12 mouse cellular contexts compared by ENCODE assay signal in genomic region chr4:155201764-155202163, GRCm38 (mm10). TPM values are rescaled to one million over a fixed set of nuclear protein-coding genes. Genes with fewer than 3 reads are reported as not detected.
DNase-seq lines count a peak whose midpoint lies in the region; ATAC-seq and TF ChIP-seq lines count a peak whose summit lies in the region.
"Had no signal": no experiment of that assay in that cellular context is flagged by ENCODE, and none has a peak within 500 bp of the region (broad histone marks: within the 10 kb centered on the region; RNA-seq: fewer than 3 reads in every experiment).

No protein-coding gene starts in this region.

- peak overlapping the region; percentile 2; the same call in 1 of the 2 replicates for H3K27ac ChIP-seq in hindbrain, postnatal 0 days
- H3K27ac ChIP-seq in hindbrain, embryonic 14.5 days, result no peak overlapping the region
- H3K27ac ChIP-seq in midbrain, embryonic 10.5 days (replicated peaks), result peak overlapping the region; percentile 50; the same call in 1 of the 2 replicates
- H3K27ac ChIP-seq in midbrain, postnatal 0 days (ENCODE audit: low read depth, low read length), result no peak overlapping the region
- H3K27ac ChIP-seq in stomach, embryonic 15.5 days, result 0 out of 2 replicates have a peak overlapping the region, but pooled peaks have one; percentile 24
- H3K27ac ChIP-seq: midbrain, embryonic 12.5 days had no signal

- H3K27me3 ChIP-seq in hindbrain, postnatal 0 days (ENCODE audit: insufficient read depth, low read length), result no peaks in the 10 kb centered on the region
- H3K27me3 ChIP-seq in hindbrain, embryonic 14.5 days (ENCODE audit: control insufficient read depth, insufficient read depth, low read length), result no peaks in the 10 kb centered on the region
- H3K27me3 ChIP-seq in midbrain, embryonic 10.5 days (ENCODE audit: low read depth, poor library complexity, severe bottlenecking), result no peaks in the 10 kb centered on the region
- no peaks in the 10 kb centered on the region for H3K27me3 ChIP-seq in midbrain, postnatal 0 days (ENCODE audit: insufficient read depth, low read length)
- no peaks in the 10 kb centered on the region for H3K27me3 ChIP-seq in stomach, embryonic 15.5 days (replicated peaks)
- H3K27me3 ChIP-seq: midbrain, embryonic 12.5 days had no signal

- peaks cover 12% of the 10 kb centered on the region for H3K4me1 ChIP-seq in hindbrain, postnatal 0 days (ENCODE audit: insufficient read depth, low read length)
- peaks cover 48% of the 10 kb centered on the region for H3K4me1 ChIP-seq in hindbrain, embryonic 14.5 days (replicated peaks; ENCODE audit: control insufficient read depth, insufficient read depth, low read length)
- H3K4me1 ChIP-seq in midbrain, embryonic 10.5 days, result peaks cover 86% of the 10 kb centered on the region
- no peaks in the 10 kb centered on the region for H3K4me1 ChIP-seq in midbrain, postnatal 0 days (ENCODE audit: insufficient read depth, low read length)
- H3K4me1 ChIP-seq in stomach, embryonic 15.5 days, result peaks cover 69% of the 10 kb centered on the region

- no peaks in the 10 kb centered on the region for H3K9me3 ChIP-seq in hindbrain, postnatal 0 days (ENCODE audit: low read length)
- no peaks in the 10 kb centered on the region for H3K9me3 ChIP-seq in hindbrain, embryonic 14.5 days (ENCODE audit: control insufficient read depth, low read length)
- H3K9me3 ChIP-seq in midbrain, embryonic 10.5 days (replicated peaks), result no peaks in the 10 kb centered on the region
- H3K9me3 ChIP-seq in midbrain, postnatal 0 days (ENCODE audit: low read length), result no peaks in the 10 kb centered on the region
- no peaks in the 10 kb centered on the region for H3K9me3 ChIP-seq in stomach, embryonic 15.5 days
- H3K9me3 ChIP-seq: midbrain, embryonic 12.5 days had no signal

- H3K4me2 ChIP-seq in hindbrain, postnatal 0 days (ENCODE audit: low read depth, low read length), result no peak overlapping the region
- no peak overlapping the region for H3K4me2 ChIP-seq in hindbrain, embryonic 14.5 days (replicated peaks)
- H3K4me2 ChIP-seq in midbrain, postnatal 0 days (ENCODE audit: low read depth, low read length, poor library complexity, severe bottlenecking), result no peak overlapping the region
- no peak overlapping the region for H3K4me2 ChIP-seq in stomach, embryonic 15.5 days
- H3K4me2 ChIP-seq: midbrain, embryonic 12.5 days had no signal

- H3K9ac ChIP-seq in hindbrain, postnatal 0 days (replicated peaks; ENCODE audit: low read length), result no peak overlapping the region
- H3K9ac ChIP-seq in hindbrain, embryonic 14.5 days, result no peak overlapping the region
- no peak overlapping the region for H3K9ac ChIP-seq in midbrain, postnatal 0 days (replicated peaks; ENCODE audit: low read length, poor library complexity, severe bottlenecking)
- H3K9ac ChIP-seq in stomach, embryonic 15.5 days, result no peak overlapping the region
- H3K9ac ChIP-seq: midbrain, embryonic 12.5 days had no signal

- H3K36me3 ChIP-seq in hindbrain, postnatal 0 days (ENCODE audit: insufficient read depth, low read length), result no peaks in the 10 kb centered on the region
- H3K36me3 ChIP-seq in hindbrain, embryonic 14.5 days (replicated peaks; ENCODE audit: control insufficient read depth, insufficient read depth), result no peaks in the 10 kb centered on the region
- 0 out of 2 replicates have a peak, but pooled peaks cover 2% of the 10 kb centered on the region for H3K36me3 ChIP-seq in midbrain, embryonic 10.5 days
- no peaks in the 10 kb centered on the region for H3K36me3 ChIP-seq in midbrain, postnatal 0 days (ENCODE audit: insufficient read depth, low read length)
- no peaks in the 10 kb centered on the region for H3K36me3 ChIP-seq in stomach, embryonic 15.5 days
- H3K36me3 ChIP-seq: midbrain, embryonic 12.5 days had no signal

- TF ChIP-seq CTCF in hindbrain, postnatal 0 days (IDR thresholded peaks at IDR 0.05; ENCODE audit: low read depth), result no peak
- TF ChIP-seq CTCF in midbrain, postnatal 0 days (IDR thresholded peaks at IDR 0.05), result no peak

- peak; percentile 57 for DNase-seq in adrenal gland, adult 2 months
- no peak for DNase-seq in adrenal gland, postnatal 10 days
- DNase-seq in hindbrain, postnatal 0 days (ENCODE audit: low spot score), result no peak
- no peak for DNase-seq in hindbrain, embryonic 14.5 days (ENCODE audit: low spot score)
- no peak for DNase-seq in midbrain, embryonic 10.5 days (ENCODE audit: low spot score)
- no peak for DNase-seq in midbrain, postnatal 0 days (ENCODE audit: low spot score)
- no peak for DNase-seq in cerebellum, adult 11 months
- DNase-seq: cerebellum, adult 9-10 months; spleen, adult 18-20 months had no signal

- ATAC-seq in hindbrain, postnatal 0 days, result no peak
- ATAC-seq in hindbrain, embryonic 14.5 days (ENCODE audit: low FRiP score), result no peak
- ATAC-seq in midbrain, postnatal 0 days (ENCODE audit: low FRiP score), result no peak
- ATAC-seq in stomach, embryonic 15.5 days (ENCODE audit: insufficient read depth, low FRiP score, low read depth), result no peak
- ATAC-seq: hindbrain, embryonic 16.5 days had no signal

- WGBS in hindbrain, postnatal 0 days, result 90% methylated on average over 7 of the region's 7 CpGs
- WGBS in hindbrain, embryonic 14.5 days, result 90% methylated on average over 7 of the region's 7 CpGs
- WGBS in midbrain, embryonic 10.5 days, result 92% methylated on average over 7 of the region's 7 CpGs
- 89% methylated on average over 7 of the region's 7 CpGs for WGBS in midbrain, postnatal 0 days
- 75% methylated on average over 7 of the region's 7 CpGs for WGBS in stomach, embryonic 15.5 days

- H3K4me3 ChIP-seq in hindbrain, postnatal 0 days (ENCODE audit: low read length), result no peak overlapping the region
- H3K4me3 ChIP-seq in hindbrain, embryonic 14.5 days (replicated peaks; ENCODE audit: low read length), result no peak overlapping the region
- H3K4me3 ChIP-seq in midbrain, embryonic 10.5 days, result no peak overlapping the region
- H3K4me3 ChIP-seq in midbrain, postnatal 0 days (ENCODE audit: low read depth, low read length), result no peak overlapping the region
- H3K4me3 ChIP-seq in stomach, embryonic 15.5 days (replicated peaks), result no peak overlapping the region
- H3K4me3 ChIP-seq: midbrain, embryonic 12.5 days had no signal

RNA-seq across cellular contexts. Expression of gene Ski, which starts 20.6 kb away (rescaled TPM):
- total RNA-seq in adrenal gland, adult 2 months (2021), result 10 to 100 TPM; 59.7 to 63.8 TPM
- 83.1 and 103 TPM in 2 replicates for polyA plus RNA-seq in adrenal gland, adult 2 months (2012; rRNA removed)
- 10 to 100 TPM; 65.3 to 80.4 TPM for total RNA-seq in adrenal gland, postnatal 10 days (2021)
- total RNA-seq in hindbrain, postnatal 0 days (2014; rRNA removed), result 69.8 and 71.3 TPM in 2 replicates
- polyA plus RNA-seq in hindbrain, postnatal 0 days (2015; fragmentation: Nextera tagmentation; extraction: Ambion mirVana), result 8.8 and 9.5 TPM in 2 replicates
- 15.1 and 15.6 TPM in 2 replicates for polyA plus RNA-seq in hindbrain, embryonic 14.5 days (2014; fragmentation: Nextera tagmentation; extraction: Ambion mirVana)
- 8.9 and 10.1 TPM in 2 replicates for polyA plus RNA-seq in midbrain, embryonic 10.5 days (2016; fragmentation: Nextera tagmentation; extraction: Ambion mirVana)
- 59.8 and 63.1 TPM in 2 replicates for total RNA-seq in midbrain, postnatal 0 days (2014; rRNA removed)
- polyA plus RNA-seq in midbrain, postnatal 0 days (2015; fragmentation: Nextera tagmentation; extraction: Ambion mirVana), result 7.1 and 8.4 TPM in 2 replicates
- polyA plus RNA-seq in stomach, embryonic 15.5 days (2015; fragmentation: Nextera tagmentation; extraction: Ambion mirVana), result 16.2 and 16.6 TPM in 2 replicates

RNA-seq across cellular contexts. Expression of gene Faap20, which starts 47.8 kb away (rescaled TPM):
- 10 to 100 TPM; 40.3 to 57.3 TPM for total RNA-seq in adrenal gland, adult 2 months (2021)
- polyA plus RNA-seq in adrenal gland, adult 2 months (2012; rRNA removed), result 106 and 127 TPM in 2 replicates
- 10 to 100 TPM; 41.1 to 47.3 TPM for total RNA-seq in adrenal gland, postnatal 10 days (2021)
- 51.2 and 61.4 TPM in 2 replicates for total RNA-seq in hindbrain, postnatal 0 days (2014; rRNA removed)
- polyA plus RNA-seq in hindbrain, postnatal 0 days (2015; fragmentation: Nextera tagmentation; extraction: Ambion mirVana), result 60.8 and 62.5 TPM in 2 replicates
- 69.0 and 76.0 TPM in 2 replicates for polyA plus RNA-seq in hindbrain, embryonic 14.5 days (2014; fragmentation: Nextera tagmentation; extraction: Ambion mirVana)
- 118 and 120 TPM in 2 replicates for polyA plus RNA-seq in midbrain, embryonic 10.5 days (2016; fragmentation: Nextera tagmentation; extraction: Ambion mirVana)
- total RNA-seq in midbrain, postnatal 0 days (2014; rRNA removed), result 39.5 and 48.7 TPM in 2 replicates
- 56.6 and 57.1 TPM in 2 replicates for polyA plus RNA-seq in midbrain, postnatal 0 days (2015; fragmentation: Nextera tagmentation; extraction: Ambion mirVana)
- polyA plus RNA-seq in stomach, embryonic 15.5 days (2015; fragmentation: Nextera tagmentation; extraction: Ambion mirVana), result 64.5 and 65.8 TPM in 2 replicates

Comparison
In these comparisons a context has a peak if more than half of its experiments do, and no peak if none do; other contexts are left out.
1. H3K27ac ChIP-seq: peak in hindbrain, postnatal 0 days (single experiment), midbrain, embryonic 10.5 days (single experiment) and stomach, embryonic 15.5 days (single experiment); none in hindbrain, embryonic 14.5 days (single experiment) and midbrain, postnatal 0 days (single experiment).